Mouse (Mus musculus): ENCODE measurements around the gene Arrdc5.

Gene Arrdc5

GRCm38 (mm10) chr17:56300186-56300585, at the start of gene Arrdc5:
Gene Arrdc5 (minus strand): TSS chr17:56300286.
- no peak for DNase-seq (ENCODE audit: low spot score)

GRCm38 (mm10) chr17:56348586-56348985, 48.5 kb upstream of the Arrdc5 start:
- no peak for DNase-seq (ENCODE audit: low spot score)

- no peak for DNase-seq (ENCODE audit: low spot score)
These were observed 48.0 kb upstream of the Arrdc5 start for GRCm38 (mm10) chr17:56348128-56348527.

GRCm38 (mm10) chr17:56345364-56345763, 45.3 kb upstream of the Arrdc5 start:
- no peak for DNase-seq (ENCODE audit: low spot score)

GRCm38 (mm10) chr17:56343466-56343865, 43.4 kb upstream of the Arrdc5 start:
- no peak for DNase-seq (ENCODE audit: low spot score)

GRCm38 (mm10) chr17:56340717-56341116, 40.6 kb upstream of the Arrdc5 start:
- no peak for DNase-seq (ENCODE audit: low spot score)

GRCm38 (mm10) chr17:56338909-56339308, 38.8 kb upstream of the Arrdc5 start:
- peak; percentile 43 for DNase-seq (ENCODE audit: low spot score)

GRCm38 (mm10) chr17:56337791-56338190, 37.7 kb upstream of the Arrdc5 start:
- no peak for DNase-seq (ENCODE audit: low spot score)

GRCm38 (mm10) chr17:56337190-56337589, 37.1 kb upstream of the Arrdc5 start:
- peak; percentile 61 for DNase-seq (ENCODE audit: low spot score)

GRCm38 (mm10) chr17:56332987-56333386, 32.9 kb upstream of the Arrdc5 start:
- no peak for DNase-seq (ENCODE audit: low spot score)

- no peak for DNase-seq (ENCODE audit: low spot score)
These were observed 31.2 kb upstream of the Arrdc5 start for GRCm38 (mm10) chr17:56331256-56331655.

- DNase-seq (ENCODE audit: low spot score), result no peak
These were observed 30.3 kb upstream of the Arrdc5 start for GRCm38 (mm10) chr17:56330345-56330744.

- DNase-seq (ENCODE audit: low spot score), result no peak
These were observed 29.2 kb upstream of the Arrdc5 start for GRCm38 (mm10) chr17:56329267-56329666.

GRCm38 (mm10) chr17:56326153-56327147, 26.4 kb upstream of the Arrdc5 start:
- DNase-seq (ENCODE audit: low spot score), result no peak

GRCm38 (mm10) chr17:56325450-56326152, 25.5 kb upstream of the Arrdc5 start, which contains the start of gene Kdm4b:
Gene Kdm4b (plus strand): TSS chr17:56326062.
- DNase-seq (ENCODE audit: low spot score), result peak; percentile 99

GRCm38 (mm10) chr17:56324419-56324818, 24.3 kb upstream of the Arrdc5 start:
- no peak for DNase-seq (ENCODE audit: low spot score)

GRCm38 (mm10) chr17:56309191-56309945, 9.3 kb upstream of the Arrdc5 start:
- no peak for DNase-seq (ENCODE audit: low spot score)

GRCm38 (mm10) chr17:56308088-56308487, 8.0 kb upstream of the Arrdc5 start:
- no peak for DNase-seq (ENCODE audit: low spot score)

- no peak for DNase-seq (ENCODE audit: low spot score)
These were observed 5.7 kb upstream of the Arrdc5 start for GRCm38 (mm10) chr17:56305826-56306225.

- DNase-seq (ENCODE audit: low spot score), result no peak
These were observed 5.1 kb upstream of the Arrdc5 start for GRCm38 (mm10) chr17:56305156-56305555.

- DNase-seq (ENCODE audit: low spot score), result no peak
These were observed 4.6 kb upstream of the Arrdc5 start for GRCm38 (mm10) chr17:56304718-56305117.
